Mouse (Mus musculus) cerebellum, adult 18-20 months (tissue): ENCODE data around the gene Olfr1242.

Experiments used
- DNase-seq, 2 experiments: peaks; one replicate each; pipeline ENCODE4 v3.0.0; 2021

Olfr1242 gene

DNA sequence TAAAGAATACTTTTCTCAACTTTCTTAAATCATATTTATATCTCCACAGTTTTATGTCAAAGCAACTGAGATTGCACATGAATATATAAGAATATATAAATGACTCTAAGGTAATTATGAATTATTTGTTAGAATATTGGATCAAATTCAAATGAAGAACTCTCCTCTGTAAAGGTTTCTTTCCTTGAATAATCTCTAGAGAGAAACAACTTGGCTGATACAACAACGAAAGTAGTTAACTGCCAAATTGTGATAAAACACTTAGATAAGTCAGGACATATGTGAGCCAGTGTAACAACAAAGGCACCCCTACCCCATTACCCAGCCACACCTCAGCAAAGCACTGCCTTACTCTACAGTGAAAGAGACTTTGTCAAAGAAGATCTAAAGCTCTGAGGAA is at the start of gene Olfr1242:
Gene Olfr1242 (minus strand): TSS at position 101 of the 400 bp plus-strand sequence.
- DNase-seq = no peak

DNA sequence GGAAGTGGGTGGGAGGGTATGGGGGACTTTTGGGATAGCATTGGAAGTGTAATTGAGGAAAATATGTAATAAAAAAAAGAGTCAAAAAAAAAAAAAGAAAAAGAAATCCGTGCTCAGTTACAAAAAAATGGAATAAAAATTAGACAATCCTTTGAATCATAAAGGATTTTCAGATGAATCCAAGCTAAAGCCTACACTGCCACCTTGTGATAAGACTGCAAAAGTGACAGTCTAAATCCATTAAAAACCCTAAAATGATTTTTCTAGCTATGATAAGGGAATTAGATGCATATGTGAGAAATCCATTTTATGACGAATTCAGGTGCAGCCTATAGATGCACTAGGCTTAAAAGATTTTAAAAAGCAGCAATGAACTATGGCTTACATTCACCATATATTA is 46.4 kb upstream of the Olfr1242 start:
- DNase-seq = no peak

DNA sequence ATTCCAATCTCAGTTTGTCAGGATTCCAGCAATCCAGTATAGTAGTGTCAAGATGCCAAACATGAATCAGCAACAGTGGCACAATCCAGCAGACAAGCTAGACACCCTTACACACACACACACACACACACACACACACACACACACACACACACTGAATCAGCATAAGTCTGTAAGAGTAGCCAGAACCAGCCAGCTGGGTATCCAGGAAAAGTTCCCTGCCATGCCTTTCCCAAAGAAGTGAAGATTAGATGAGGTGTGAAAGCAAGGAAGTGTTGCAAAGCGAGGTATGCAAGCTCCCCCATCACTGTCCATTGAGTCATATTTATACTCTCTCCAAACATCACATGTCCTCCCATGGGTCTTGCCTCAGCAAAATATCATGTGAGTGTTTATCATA is 41.8 kb upstream of the Olfr1242 start:
- no peak for DNase-seq

DNA sequence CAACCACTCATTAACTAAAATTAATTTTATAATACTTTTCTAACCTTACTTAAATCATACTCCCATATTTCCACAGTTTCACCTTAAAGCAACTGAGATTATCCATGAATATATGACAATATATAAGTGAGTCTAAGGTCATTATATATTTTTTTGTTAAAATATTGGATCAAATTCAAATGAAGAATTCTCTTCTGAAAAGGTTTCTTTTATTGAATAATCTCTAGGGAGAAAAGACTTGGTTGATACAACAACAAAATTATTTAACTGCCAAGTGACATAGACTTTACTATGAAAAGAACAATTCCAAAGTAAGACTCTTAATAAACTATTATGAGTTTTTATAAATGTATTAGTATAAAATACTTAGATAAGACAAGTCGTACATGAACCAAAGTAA is 33.3 kb upstream of the Olfr1242 start, which contains the start of gene Olfr1243:
Gene Olfr1243 (minus strand): TSS at position 101 of the 400 bp plus-strand sequence.
- DNase-seq = no peak

DNA sequence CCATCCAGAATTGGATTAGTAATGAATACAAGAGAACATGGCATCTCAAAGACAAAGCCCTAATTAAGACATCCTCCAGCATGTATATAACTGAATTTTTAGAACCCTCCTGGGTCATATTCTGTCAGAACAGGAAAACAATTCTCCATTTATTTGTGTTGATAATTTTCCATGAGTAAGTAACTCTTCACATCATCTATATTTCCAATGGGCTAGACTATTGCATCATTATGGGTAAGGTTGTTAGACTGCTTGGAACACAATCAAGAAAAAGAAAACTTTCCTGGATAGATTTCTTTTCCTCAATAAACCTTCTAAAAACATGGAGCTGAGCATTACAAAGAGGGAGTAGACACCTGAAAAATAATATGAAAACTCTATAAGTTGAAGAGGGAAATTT is 11.1 kb downstream of the Olfr1242 start, which contains the start of gene Olfr1241:
Gene Olfr1241 (minus strand): TSS at position 101 of the 400 bp plus-strand sequence.
- no peak for DNase-seq

DNA sequence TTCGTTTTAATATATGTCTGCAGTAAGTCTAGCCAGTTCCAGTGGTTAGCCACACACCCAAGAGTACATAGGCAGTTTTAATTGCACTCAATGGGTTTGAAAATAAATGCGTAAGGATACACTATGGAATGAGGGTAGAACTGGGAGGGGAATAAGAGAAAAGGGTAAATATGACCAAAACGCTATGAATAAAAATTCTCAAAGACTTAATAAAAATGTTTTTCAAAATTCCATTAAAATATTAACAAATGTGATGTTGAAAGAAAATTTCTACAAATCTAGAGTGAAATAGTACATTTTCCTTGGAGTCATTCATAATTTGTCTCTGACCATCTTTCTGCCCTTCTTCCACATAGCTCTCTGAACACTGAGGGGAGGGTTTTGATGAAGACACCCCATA is 55.2 kb downstream of the Olfr1242 start, which contains the start of gene Olfr1240:
Gene Olfr1240 (minus strand): TSS at position 101 of the 400 bp plus-strand sequence.
- DNase-seq = no peak
